Mouse (Mus musculus) urinary bladder, postnatal 14 days (tissue): Measurements from ENCODE around the gene Rtn1.

ENCODE experiments used
- DNase-seq: peaks from one replicate; pipeline ENCODE4 v3.0.0; 2021; ENCODE audit warnings: low spot score

Rtn1 gene

GRCm38 (mm10) chr12:72227731-72228130 is 181.1 kb downstream of the Rtn1 start:
- no peak for DNase-seq

GRCm38 (mm10) chr12:72225371-72225770 is 183.5 kb downstream of the Rtn1 start:
- DNase-seq = no peak

- no peak for DNase-seq
Observed at GRCm38 (mm10) chr12:72223557-72224102, 185.2 kb downstream of the Rtn1 start.

- DNase-seq = no peak
Observed at GRCm38 (mm10) chr12:72213554-72213953, 195.3 kb downstream of the Rtn1 start.

DNA sequence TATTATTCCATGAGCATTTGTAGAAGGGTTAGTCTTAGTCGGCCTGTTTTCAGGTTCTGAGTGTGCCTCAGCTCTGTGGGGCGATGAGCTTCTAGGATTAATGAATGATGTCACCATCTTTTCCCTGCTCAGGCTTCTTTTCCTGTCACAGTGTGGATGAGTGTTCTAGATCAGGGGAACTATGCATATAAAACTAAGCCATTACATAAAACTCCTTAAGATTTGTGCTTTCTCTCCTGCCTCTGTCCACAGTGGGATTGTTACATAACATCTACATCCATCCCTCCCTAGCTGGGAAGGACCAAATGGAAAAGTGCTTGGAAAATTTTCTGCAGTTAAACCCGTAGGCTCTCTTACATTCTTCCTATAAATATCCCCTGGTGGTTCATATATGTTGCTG is 208.0 kb downstream of the Rtn1 start:
- DNase-seq = no peak

- DNase-seq = no peak
Observed at GRCm38 (mm10) chr12:72197925-72198486, 210.8 kb downstream of the Rtn1 start.

DNA sequence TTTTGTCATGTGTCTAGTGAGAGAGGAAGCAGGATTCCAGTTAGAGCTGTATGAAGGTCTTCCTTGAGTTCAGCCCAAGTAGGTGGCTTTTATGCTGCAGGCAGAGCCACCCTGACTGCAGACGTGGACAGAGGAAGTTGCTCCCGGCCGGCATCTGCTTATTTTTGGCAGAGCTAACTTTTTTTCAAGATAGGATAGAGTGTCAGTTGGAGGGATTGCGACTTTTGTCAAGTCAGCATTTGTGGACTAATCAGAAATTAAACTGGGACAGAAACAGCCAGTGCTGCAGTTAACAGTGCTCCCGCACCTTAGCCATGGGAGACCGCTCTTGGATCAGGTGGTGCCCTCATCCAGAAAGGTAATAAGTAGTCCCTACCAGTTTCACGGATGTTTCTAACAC is 211.4 kb downstream of the Rtn1 start:
- DNase-seq = no peak

GRCm38 (mm10) chr12:72184929-72185328 is 223.9 kb downstream of the Rtn1 start, which contains the start of gene Ccdc175:
Gene Ccdc175 (minus strand): TSS chr12:72185029.
- no peak for DNase-seq

GRCm38 (mm10) chr12:72179561-72179960 is 229.3 kb downstream of the Rtn1 start:
- DNase-seq = no peak

GRCm38 (mm10) chr12:72178322-72178721 is 230.5 kb downstream of the Rtn1 start:
- DNase-seq = no peak
